Mouse (Mus musculus) lung, adult 2 months (tissue): ENCODE results near the gene Nr1i2. TPM values are rescaled to one million over a fixed set of nuclear protein-coding genes. Genes with fewer than 3 reads are reported as not detected.

Experiments
- DNase-seq: peaks from one replicate; pipeline ENCODE4 v3.0.0; 2022
- H3K4me1 ChIP-seq: fragments of 200-500 bp; 2 replicates; pipeline ENCODE4 v1.6.1; 2011; ENCODE audit warnings: low read length; ENCODE audit not compliant: control insufficient read depth, insufficient read depth
- H3K4me3 ChIP-seq: fragments of 200-500 bp; replicated peaks from 2 replicates; pipeline ENCODE3; 2011; ENCODE audit warnings: low read depth, mild to moderate bottlenecking, control low read depth, low read length; ENCODE audit errors: extremely low read depth
- CTCF ChIP-seq: fragments of 200-500 bp; IDR thresholded peaks from 2 replicates; pipeline ENCODE4 v1.5.1; 2011; ENCODE audit warnings: mild to moderate bottlenecking, low read length, control low read depth; ENCODE audit not compliant: insufficient read depth
- POLR2A ChIP-seq: fragments of 200-500 bp; IDR thresholded peaks from 2 replicates; pipeline ENCODE4 v1.6.1; 2011; ENCODE audit warnings: low read depth, mild to moderate bottlenecking, control low read depth, low read length, borderline replicate concordance; ENCODE audit errors: extremely low read depth
- whole genome bisulfite sequencing: fragments of 180-500 bp; shearing (Covaris S2); methylation state at CpG from one replicate; pipeline ENCODE4 v1.1.7; 2018; 5-methylcytosine and 5-hydroxymethylcytosine counted together
- polyA plus RNA-seq: library from polyadenylated mRNA; depleted of rRNA; stranded (reverse); fragments of >200 nt; gene quantifications from 2 replicates; pipeline ENCODE4 v1.2.3, GENCODE M21; 2012

Gene Nr1i2
- polyA plus RNA-seq, 1 experiment: 0.66 TPM

DNA sequence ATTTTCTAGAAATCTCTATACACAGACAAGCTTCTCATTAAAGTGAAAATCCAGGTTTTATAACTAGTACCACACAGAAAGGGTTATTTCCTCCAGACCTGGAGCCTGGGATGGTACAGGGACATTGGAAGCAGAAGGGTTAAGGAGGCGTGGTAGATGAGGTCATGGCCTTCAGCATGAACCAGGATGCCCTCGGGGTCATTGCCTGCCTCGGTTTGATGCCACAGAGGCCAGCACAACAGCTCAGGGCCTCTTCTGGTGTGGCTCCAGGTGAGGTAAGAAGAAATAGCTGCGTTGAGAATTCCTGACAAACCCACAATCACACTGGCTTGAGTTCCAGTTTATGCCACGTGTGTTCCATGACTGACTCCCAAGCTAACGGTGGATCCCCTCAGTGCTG, 5.8 kb downstream of the Nr1i2 start:
- H3K4me1 ChIP-seq: no peaks in the 10 kb centered on the region
- no peak for TF ChIP-seq CTCF
- no peak for TF ChIP-seq POLR2A
- 33% methylated on average over 6 of the region's 6 CpGs for WGBS
- no peak for DNase-seq
- no peak overlapping the region for H3K4me3 ChIP-seq

GRCm38 (mm10) chr16:38287762-38288161, 6.9 kb downstream of the Nr1i2 start:
- TF ChIP-seq CTCF (no peak), POLR2A (no peak)
- H3K4me1 ChIP-seq: no peaks in the 10 kb centered on the region
- no peak for DNase-seq
- H3K4me3 ChIP-seq: no peak overlapping the region
- WGBS: 81% methylated on average over 3 of the region's 3 CpGs

DNA sequence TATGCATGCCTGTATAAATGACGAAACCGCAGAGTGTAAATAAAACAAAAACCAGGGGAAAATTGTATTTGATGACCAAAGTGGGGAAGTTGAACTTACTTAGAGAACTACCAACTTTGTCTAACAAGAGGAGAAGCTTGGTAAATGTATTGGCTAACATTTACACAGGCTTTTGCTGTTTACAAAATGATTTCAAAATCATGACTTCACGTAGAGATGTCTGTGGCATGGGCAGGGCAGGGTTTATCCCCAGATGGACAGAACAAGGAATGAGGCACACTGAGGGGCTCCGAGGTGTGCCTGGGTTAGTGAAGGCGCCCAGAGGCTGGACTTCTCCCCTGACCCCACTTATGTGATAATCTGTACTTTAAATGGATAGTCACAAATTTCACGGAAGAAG, 7.3 kb downstream of the Nr1i2 start:
- H3K4me1 ChIP-seq: no peaks in the 10 kb centered on the region
- TF ChIP-seq CTCF: no peak
- no peak for TF ChIP-seq POLR2A
- no peak for DNase-seq
- H3K4me3 ChIP-seq: no peak overlapping the region
- WGBS: 64% methylated on average over 6 of the region's 6 CpGs

DNA sequence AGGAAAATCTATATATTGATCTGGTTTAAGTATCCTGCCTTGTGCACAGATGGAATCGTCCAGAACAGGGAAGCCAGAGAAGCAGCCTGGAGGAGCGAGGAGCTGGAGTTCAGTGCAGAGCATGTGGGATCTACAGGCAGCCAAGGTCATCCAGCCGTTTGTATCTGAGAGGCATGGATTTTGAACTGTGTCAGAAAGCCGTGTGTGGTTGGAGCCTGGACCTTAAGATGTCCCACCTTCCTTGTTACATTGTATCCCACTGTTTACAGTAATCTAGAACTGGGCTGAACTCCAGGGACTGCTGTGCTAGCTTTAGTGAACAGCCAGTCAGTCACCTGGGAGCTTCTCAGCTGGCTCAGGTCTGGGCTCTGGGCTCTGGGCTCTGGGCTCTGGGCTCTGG, 8.1 kb downstream of the Nr1i2 start:
- Histone ChIP-seq H3K4me1 (no peaks in the 10 kb centered on the region), H3K4me3 (no peak overlapping the region)
- DNase-seq: no peak
- no peak for TF ChIP-seq CTCF
- TF ChIP-seq POLR2A: no peak
- 45% methylated on average over 4 of the region's 4 CpGs for WGBS

DNA sequence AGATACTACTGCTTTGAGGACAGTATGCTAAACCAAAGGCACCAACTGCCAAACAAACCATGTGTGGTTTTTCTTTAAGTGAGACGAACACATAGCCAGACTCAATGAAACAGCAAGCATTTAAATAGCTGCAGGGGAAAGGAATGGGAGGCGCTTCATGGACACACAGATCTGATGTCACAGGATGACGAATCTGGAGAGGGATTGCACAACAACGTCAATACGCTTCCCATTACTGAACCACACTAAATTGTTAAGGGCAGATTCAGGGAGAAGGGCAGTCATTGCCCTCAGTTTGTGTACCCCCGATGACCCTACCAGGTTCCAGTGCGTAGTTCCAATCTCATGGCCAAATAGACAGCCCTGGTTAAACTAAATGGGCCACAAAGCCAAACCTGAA, 8.8 kb downstream of the Nr1i2 start:
- no peak for DNase-seq
- 74% methylated on average over 7 of the region's 7 CpGs for WGBS
- no peak for TF ChIP-seq CTCF
- TF ChIP-seq POLR2A: no peak

GRCm38 (mm10) chr16:38283300-38283699, 11.3 kb downstream of the Nr1i2 start:
- H3K4me1 ChIP-seq: no peaks in the 10 kb centered on the region
- DNase-seq: no peak
- 39% methylated on average over 3 of the region's 3 CpGs for WGBS
- H3K4me3 ChIP-seq: no peak overlapping the region
- TF ChIP-seq CTCF: no peak

More for the DNA sequence above, 8.8 kb downstream of the Nr1i2 start:
- H3K4me3 ChIP-seq: no peak overlapping the region
- H3K4me1 ChIP-seq: no peaks in the 10 kb centered on the region

GRCm38 (mm10) chr16:38282559-38283160, 12.0 kb downstream of the Nr1i2 start:
- WGBS: 78% methylated on average over 7 of the region's 7 CpGs
- H3K4me1 ChIP-seq: no peaks in the 10 kb centered on the region
- no peak overlapping the region for H3K4me3 ChIP-seq
- TF ChIP-seq POLR2A (no peak), CTCF (no peak)
- DNase-seq: no peak

GRCm38 (mm10) chr16:38280951-38281350, 13.7 kb downstream of the Nr1i2 start:
- no peak for DNase-seq
- no peaks in the 10 kb centered on the region for H3K4me1 ChIP-seq
- TF ChIP-seq CTCF (no peak), POLR2A (no peak)
- WGBS: 69% methylated on average over 7 of the region's 7 CpGs
- no peak overlapping the region for H3K4me3 ChIP-seq

- Histone ChIP-seq H3K4me3 (no peak overlapping the region), H3K4me1 (no peaks in the 10 kb centered on the region)
- DNase-seq: no peak
- 90% methylated on average over 5 of the region's 5 CpGs for WGBS
- TF ChIP-seq POLR2A (no peak), CTCF (no peak)
Observed at GRCm38 (mm10) chr16:38279794-38280193, 14.8 kb downstream of the Nr1i2 start.

GRCm38 (mm10) chr16:38274737-38275136, 19.9 kb downstream of the Nr1i2 start:
- WGBS: 51% methylated on average over 2 of the region's 2 CpGs
- DNase-seq: no peak

GRCm38 (mm10) chr16:38272483-38272882, 22.1 kb downstream of the Nr1i2 start:
- TF ChIP-seq POLR2A (no peak), CTCF (no peak)
- WGBS: 69% methylated on average over 5 of the region's 5 CpGs
- H3K4me3 ChIP-seq: no peak overlapping the region
- no peak for DNase-seq
- H3K4me1 ChIP-seq: no peaks in the 10 kb centered on the region

More at GRCm38 (mm10) chr16:38274737-38275136, 19.9 kb downstream of the Nr1i2 start:
- no peak for TF ChIP-seq POLR2A
- TF ChIP-seq CTCF: no peak
- Histone ChIP-seq H3K4me3 (no peak overlapping the region), H3K4me1 (no peaks in the 10 kb centered on the region)
